Mouse (Mus musculus) telencephalon, adult 2 months (tissue): Measurements from ENCODE around the gene Ankrd6.
A peak's percentile ranks its signal among the peaks of the same experiment; 100 is the strongest.

ENCODE experiments used
- DNase-seq: peaks from one replicate; pipeline ENCODE4 v3.0.0-alpha.2; 2011; ENCODE audit warnings: low read depth, low spot score

Gene Ankrd6

GRCm38 (mm10) chr4:32787110-32787509 is 163.5 kb downstream of the Ankrd6 start:
- no peak for DNase-seq

GRCm38 (mm10) chr4:32779996-32780395 is 170.6 kb downstream of the Ankrd6 start:
- DNase-seq: no peak

GRCm38 (mm10) chr4:32770284-32770810 is 180.3 kb downstream of the Ankrd6 start:
- DNase-seq: no peak

- DNase-seq: no peak
Observed at GRCm38 (mm10) chr4:32768046-32768445, 182.6 kb downstream of the Ankrd6 start.

- DNase-seq: no peak
Observed at GRCm38 (mm10) chr4:32767471-32767870, 183.2 kb downstream of the Ankrd6 start.

- peak; percentile 77 for DNase-seq
Observed at GRCm38 (mm10) chr4:32757430-32757829, 193.2 kb downstream of the Ankrd6 start.
